Mouse (Mus musculus) ES-Bruce4 (cell line): Measurements from ENCODE around the gene Itk. TPM values are rescaled to one million over a fixed set of nuclear protein-coding genes. Genes with fewer than 3 reads are reported as not detected.

Experiments used
- H3K27ac ChIP-seq: 2 replicates; pipeline ENCODE4 v1.5.1; 2012; ENCODE audit warnings: low read length, inconsistent platforms; ENCODE audit not compliant: insufficient read depth
- H3K27me3 ChIP-seq: 2 replicates; pipeline ENCODE4 v1.6.1; 2012; ENCODE audit warnings: mild to moderate bottlenecking, low read length, inconsistent platforms; ENCODE audit not compliant: control insufficient read depth, poor library complexity, insufficient read depth, severe bottlenecking
- H3K36me3 ChIP-seq: 2 replicates; pipeline ENCODE4 v1.6.1; 2012; ENCODE audit warnings: inconsistent platforms, mild to moderate bottlenecking, low read length, moderate library complexity; ENCODE audit not compliant: control insufficient read depth, poor library complexity, insufficient read depth, severe bottlenecking
- H3K4me1 ChIP-seq: one replicate; pipeline ENCODE4 v1.8.1; 2011; ENCODE audit warnings: low read length; ENCODE audit not compliant: control insufficient read depth, insufficient read depth
- H3K4me3 ChIP-seq: 2 replicates; pipeline ENCODE4 v1.5.1; 2011; ENCODE audit warnings: low read depth, mild to moderate bottlenecking, low read length
- H3K9ac ChIP-seq: 2 replicates; pipeline ENCODE4 v1.6.1; 2012; ENCODE audit warnings: low read depth, mild to moderate bottlenecking, inconsistent platforms; ENCODE audit not compliant: poor library complexity, severe bottlenecking
- H3K9me3 ChIP-seq: replicated peaks from 2 replicates; pipeline ENCODE4 v1.6.1; 2012; ENCODE audit warnings: mild to moderate bottlenecking, low read length, inconsistent platforms; ENCODE audit not compliant: control insufficient read depth, poor library complexity, insufficient read depth, severe bottlenecking
- CTCF ChIP-seq: IDR thresholded peaks from one replicate; pipeline ENCODE4 v1.8.1; 2011; ENCODE audit warnings: low read depth, low read length
- EP300 ChIP-seq: IDR thresholded peaks from 2 replicates; pipeline ENCODE4 v1.6.1; 2011; ENCODE audit warnings: low read depth, low read length; ENCODE audit not compliant: insufficient read depth
- POLR2A ChIP-seq: IDR thresholded peaks from one replicate; pipeline ENCODE4 v1.8.1; 2011; ENCODE audit warnings: low read length; ENCODE audit not compliant: insufficient read depth
- polyA plus RNA-seq: library from polyadenylated mRNA; stranded (reverse); fragments of >200 nt; gene quantifications from 2 replicates; pipeline ENCODE4 v1.2.4, GENCODE M21; 2011; ENCODE audit warnings: low read depth; ENCODE audit not compliant: missing spikeins, insufficient read depth, insufficient read length

Gene Itk
- polyA plus RNA-seq, 1 experiment = not detected

DNA sequence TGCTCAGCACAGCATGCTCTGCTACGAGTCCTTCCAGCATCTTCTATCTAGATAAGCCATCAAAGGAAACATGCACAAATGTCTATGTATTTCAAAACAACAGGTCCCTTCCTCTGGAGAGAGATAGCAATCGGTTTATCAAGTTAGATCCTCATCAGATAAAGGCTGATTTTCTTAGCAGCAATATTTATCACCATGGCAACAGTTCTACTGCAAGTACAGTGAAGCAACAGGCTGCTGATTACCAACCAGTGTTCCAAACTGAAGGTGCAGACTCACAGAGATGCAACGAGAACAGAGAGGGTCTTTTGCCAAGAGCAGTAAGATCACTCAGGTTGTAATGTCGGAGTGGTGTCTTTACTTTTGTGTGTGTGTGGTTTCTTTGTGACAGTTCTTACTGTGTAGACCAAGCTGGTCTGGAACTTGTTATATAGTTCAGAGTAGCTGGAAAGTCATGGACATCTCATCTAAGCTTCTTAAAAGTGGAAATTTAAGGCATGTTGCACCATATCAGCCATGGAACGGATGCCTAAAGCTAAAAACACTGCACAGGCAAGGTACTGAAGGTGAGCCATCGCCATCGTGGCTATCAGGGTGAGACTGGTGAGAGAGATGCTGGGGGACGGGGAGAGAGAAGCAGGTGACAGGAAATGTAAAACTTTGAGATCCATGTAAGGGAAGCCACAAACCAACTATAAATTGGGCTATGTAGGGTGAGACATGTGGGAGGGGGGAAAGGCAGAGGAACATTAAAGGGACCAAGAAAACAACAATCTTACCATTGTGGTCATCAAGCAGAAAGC lies 32.0 kb upstream of the Itk start:
- Histone ChIP-seq H3K4me1 (no peaks in the 10 kb centered on the region), H3K27me3 (no peaks in the 10 kb centered on the region), H3K9ac (no peak overlapping the region), H3K9me3 (no peaks in the 10 kb centered on the region), H3K36me3 (no peaks in the 10 kb centered on the region), H3K4me3 (no peak overlapping the region), H3K27ac (no peak overlapping the region)
- TF ChIP-seq POLR2A (no peak), EP300 (no peak), CTCF (no peak)

DNA sequence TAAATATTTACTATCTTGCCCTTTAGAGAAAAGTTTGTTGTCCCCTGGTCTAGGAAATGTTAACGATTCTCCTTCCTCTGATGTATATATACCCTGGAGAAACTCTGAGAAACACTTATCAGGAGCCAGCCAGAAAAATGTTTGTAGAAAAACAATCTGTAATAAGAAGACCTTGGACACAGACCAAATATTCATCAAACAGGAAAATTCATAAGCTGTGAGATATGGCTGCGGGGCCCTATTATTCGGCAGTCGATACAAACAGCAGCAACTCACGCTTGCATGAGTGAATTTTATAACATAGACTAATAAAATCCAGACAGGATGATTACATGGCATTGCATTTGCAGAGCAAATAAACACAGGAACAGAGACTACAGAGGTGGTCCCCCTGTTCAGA lies 29.5 kb upstream of the Itk start:
- no peaks in the 10 kb centered on the region for H3K4me1 ChIP-seq
- H3K9ac ChIP-seq = no peak overlapping the region
- TF ChIP-seq EP300 = no peak
- no peak for TF ChIP-seq POLR2A
- TF ChIP-seq CTCF = no peak
- no peak overlapping the region for H3K27ac ChIP-seq
- H3K9me3 ChIP-seq = 0 out of 2 replicates have a peak, but pooled peaks cover 3% of the 10 kb centered on the region
- no peaks in the 10 kb centered on the region for H3K27me3 ChIP-seq
- H3K4me3 ChIP-seq = no peak overlapping the region
- H3K36me3 ChIP-seq = no peaks in the 10 kb centered on the region

GRCm38 (mm10) chr11:46418438-46418837 lies 29.1 kb upstream of the Itk start:
- no peaks in the 10 kb centered on the region for H3K36me3 ChIP-seq
- no peak overlapping the region for H3K9ac ChIP-seq
- no peak overlapping the region for H3K27ac ChIP-seq
- no peaks in the 10 kb centered on the region for H3K4me1 ChIP-seq
- no peaks in the 10 kb centered on the region for H3K27me3 ChIP-seq
- H3K4me3 ChIP-seq = no peak overlapping the region
- 0 out of 2 replicates have a peak, but pooled peaks cover 3% of the 10 kb centered on the region for H3K9me3 ChIP-seq
- no peak for TF ChIP-seq EP300
- no peak for TF ChIP-seq CTCF
- no peak for TF ChIP-seq POLR2A

GRCm38 (mm10) chr11:46410018-46410563 lies 20.8 kb upstream of the Itk start:
- Histone ChIP-seq H3K9me3 (0 out of 2 replicates have a peak, but pooled peaks cover 1% of the 10 kb centered on the region), H3K36me3 (no peaks in the 10 kb centered on the region), H3K4me3 (no peak overlapping the region), H3K4me1 (peaks cover 2% of the 10 kb centered on the region), H3K9ac (no peak overlapping the region), H3K27ac (no peak overlapping the region), H3K27me3 (no peaks in the 10 kb centered on the region)
- TF ChIP-seq POLR2A (no peak), CTCF (no peak), EP300 (no peak)

GRCm38 (mm10) chr11:46406721-46407120 lies 17.4 kb upstream of the Itk start:
- H3K4me3 ChIP-seq = no peak overlapping the region
- H3K4me1 ChIP-seq = peaks cover 2% of the 10 kb centered on the region
- no peak overlapping the region for H3K9ac ChIP-seq
- H3K36me3 ChIP-seq = no peaks in the 10 kb centered on the region
- TF ChIP-seq EP300 = no peak
- TF ChIP-seq POLR2A = no peak
- TF ChIP-seq CTCF = no peak
- H3K9me3 ChIP-seq = no peaks in the 10 kb centered on the region
- no peaks in the 10 kb centered on the region for H3K27me3 ChIP-seq
- no peak overlapping the region for H3K27ac ChIP-seq

DNA sequence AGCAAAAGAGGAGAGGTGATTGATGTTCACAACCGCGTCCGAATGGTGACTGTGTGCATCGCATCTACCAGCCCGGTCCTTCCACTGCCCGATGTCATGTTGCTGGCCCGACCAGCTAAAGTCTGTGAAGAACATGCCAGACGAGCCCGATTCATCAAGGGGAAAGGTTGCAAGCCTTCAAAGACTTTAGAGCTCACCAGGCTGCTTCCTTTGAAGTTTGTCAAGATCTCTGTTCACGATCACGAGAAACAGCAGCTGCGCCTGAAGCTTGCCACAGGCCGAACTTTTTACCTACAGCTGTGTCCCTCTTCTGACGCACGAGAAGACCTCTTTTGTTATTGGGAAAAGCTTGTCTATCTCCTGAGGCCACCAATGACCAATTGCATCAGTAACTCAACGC lies 15.7 kb upstream of the Itk start:
- Histone ChIP-seq H3K9me3 (no peaks in the 10 kb centered on the region), H3K4me1 (no peaks in the 10 kb centered on the region), H3K36me3 (no peaks in the 10 kb centered on the region), H3K4me3 (no peak overlapping the region), H3K9ac (no peak overlapping the region), H3K27me3 (no peaks in the 10 kb centered on the region), H3K27ac (no peak overlapping the region)
- TF ChIP-seq EP300 (no peak), CTCF (no peak), POLR2A (no peak)
